Mouse (Mus musculus): ENCODE measurements around the gene Trpv2.
"Not testable (repeated sequence)": the region's sequence is repeated elsewhere in the genome, so short reads cannot be mapped to it uniquely, and the experiment has no call there.

The Trpv2 gene

GRCm38 (mm10) chr11:62631138-62631537, 56.9 kb downstream of the Trpv2 start:
- no peak for DNase-seq

GRCm38 (mm10) chr11:62635406-62635805, 61.1 kb downstream of the Trpv2 start:
- DNase-seq, result no peak

GRCm38 (mm10) chr11:62636105-62636839, 62.0 kb downstream of the Trpv2 start:
- no peak for DNase-seq

- DNase-seq, result peak; percentile 25
These were observed 62.5 kb downstream of the Trpv2 start for GRCm38 (mm10) chr11:62636840-62637221.

- no peak for DNase-seq
These were observed 63.1 kb downstream of the Trpv2 start for GRCm38 (mm10) chr11:62637401-62637800.

GRCm38 (mm10) chr11:62637806-62638205, 63.5 kb downstream of the Trpv2 start:
- no peak for DNase-seq

- no peak for DNase-seq
These were observed 64.1 kb downstream of the Trpv2 start for GRCm38 (mm10) chr11:62638402-62638801.

GRCm38 (mm10) chr11:62640378-62640777, 66.1 kb downstream of the Trpv2 start:
- no peak for DNase-seq

- DNase-seq, result no peak
These were observed 67.9 kb downstream of the Trpv2 start for GRCm38 (mm10) chr11:62642023-62642844.

- peak; percentile 86 for DNase-seq
These were observed 68.8 kb downstream of the Trpv2 start for GRCm38 (mm10) chr11:62643011-62643631.

GRCm38 (mm10) chr11:62643681-62644363, 69.5 kb downstream of the Trpv2 start:
- no peak for DNase-seq

- DNase-seq, result no peak
These were observed 70.5 kb downstream of the Trpv2 start for GRCm38 (mm10) chr11:62644602-62645336.

- DNase-seq, result no peak
These were observed 71.0 kb downstream of the Trpv2 start for GRCm38 (mm10) chr11:62645337-62645675.

GRCm38 (mm10) chr11:62645732-62646494, 71.6 kb downstream of the Trpv2 start:
- no peak for DNase-seq

GRCm38 (mm10) chr11:62646495-62646843, 72.2 kb downstream of the Trpv2 start:
- DNase-seq, result no peak

GRCm38 (mm10) chr11:62646958-62647515, 72.8 kb downstream of the Trpv2 start:
- DNase-seq, result no peak

GRCm38 (mm10) chr11:62647661-62648590, 73.6 kb downstream of the Trpv2 start, which contains the start of gene Lrrc75a:
Lrrc75a (minus strand) TSS chr11:62648523.
- peak; percentile 55 for DNase-seq

GRCm38 (mm10) chr11:62648591-62649391, 74.5 kb downstream of the Trpv2 start, which contains the start of gene Mmgt2:
Mmgt2 (plus strand) TSS chr11:62648664.
- DNase-seq, result peak; percentile 95

GRCm38 (mm10) chr11:62649803-62650202, 75.5 kb downstream of the Trpv2 start:
- DNase-seq, result not testable (repeated sequence)

All from kidney, adult 18-20 months (tissue).